Mouse (Mus musculus): ENCODE measurements around the gene Mknk1.

Mknk1 gene

GRCm38 (mm10) chr4:115897901-115898631 is 59.1 kb downstream of the Mknk1 start:
- no peak for DNase-seq

GRCm38 (mm10) chr4:115902816-115903215 is 63.8 kb downstream of the Mknk1 start:
- DNase-seq: peak; percentile 72

- no peak for DNase-seq
Observed at GRCm38 (mm10) chr4:115904375-115904774, 65.4 kb downstream of the Mknk1 start.

DNA sequence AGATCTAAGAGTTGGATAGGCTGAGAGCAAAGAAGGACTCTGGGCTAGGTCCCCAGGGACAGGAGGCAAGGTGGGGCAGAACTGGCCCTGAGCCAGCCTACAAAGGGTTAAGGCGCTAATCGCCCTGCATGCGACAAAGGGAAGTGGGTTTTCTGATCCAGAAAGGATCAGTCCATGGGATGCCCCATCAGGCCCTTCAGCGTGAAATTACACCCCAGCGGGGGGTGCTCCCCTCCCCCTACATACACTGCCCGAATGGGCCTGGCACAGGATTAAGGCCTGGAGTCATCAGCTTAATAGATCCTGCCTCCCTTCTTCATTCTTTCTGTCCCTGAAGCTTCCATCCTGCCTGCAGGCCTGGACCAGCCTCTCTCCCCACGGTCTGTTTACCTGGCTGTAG is 66.7 kb downstream of the Mknk1 start:
- DNase-seq: no peak

GRCm38 (mm10) chr4:115906791-115907190 is 67.8 kb downstream of the Mknk1 start:
- no peak for DNase-seq

DNA sequence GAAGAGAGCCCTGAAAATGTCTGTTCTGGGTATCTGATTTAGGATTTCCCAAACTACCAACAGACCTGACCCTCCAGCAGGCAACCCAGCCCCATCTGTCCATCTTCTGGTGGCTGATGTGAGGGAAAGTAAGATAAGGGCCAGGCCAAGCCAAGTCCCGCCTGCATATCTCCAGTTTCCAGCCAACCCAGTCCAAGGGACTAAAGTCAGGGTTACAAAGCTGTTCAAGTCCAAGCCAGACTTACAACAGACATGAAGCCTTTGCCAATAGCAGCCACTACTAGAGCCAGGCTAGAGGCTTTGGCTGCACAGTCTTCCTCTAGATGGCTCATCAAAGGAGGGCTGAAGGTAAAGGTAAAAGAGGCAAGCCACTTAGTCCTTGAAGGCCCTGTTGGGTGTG is 69.0 kb downstream of the Mknk1 start:
- DNase-seq: no peak

GRCm38 (mm10) chr4:115908641-115909040 is 69.6 kb downstream of the Mknk1 start:
- peak; percentile 27 for DNase-seq

DNA sequence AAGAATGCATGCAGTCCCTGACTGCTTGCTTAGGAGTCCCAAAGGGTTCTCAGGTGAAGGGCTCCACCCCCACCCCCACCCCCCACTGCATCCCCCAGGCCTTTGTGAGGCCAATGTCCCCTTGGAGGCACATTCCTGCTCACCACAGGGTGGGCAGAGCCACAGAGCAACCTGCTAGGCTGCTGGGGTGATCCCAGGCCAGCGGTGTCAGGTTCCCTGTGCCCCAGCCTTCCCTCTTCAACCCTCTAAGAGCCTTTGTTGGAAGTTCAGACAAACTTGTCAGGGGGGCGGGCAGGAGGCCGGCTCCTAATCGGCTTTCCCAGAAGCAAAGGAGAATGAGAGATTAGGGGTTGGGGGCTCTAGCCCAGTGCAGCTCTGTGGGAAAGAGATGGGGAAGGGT is 72.6 kb downstream of the Mknk1 start:
- DNase-seq: no peak

GRCm38 (mm10) chr4:115919911-115920310 is 80.9 kb downstream of the Mknk1 start:
- DNase-seq: no peak

GRCm38 (mm10) chr4:115922688-115923087 is 83.7 kb downstream of the Mknk1 start:
- DNase-seq: no peak

GRCm38 (mm10) chr4:115923262-115923880 is 84.4 kb downstream of the Mknk1 start:
- DNase-seq: no peak

GRCm38 (mm10) chr4:115927637-115928036 is 88.6 kb downstream of the Mknk1 start:
- no peak for DNase-seq

All from right cerebral cortex, postnatal 25 days (tissue).